Mouse (Mus musculus) T-helper 1 cell (primary cell): ENCODE measurements around the gene Wnt7b.

Experiments used
- in situ Hi-C: fragments of 300-600 bp; cut with MboI, MseI; formaldehyde crosslinking; loops from one replicate; pipeline ENCODE4 v1.15.1; 2025; ENCODE audit warnings: high pct_unique_total_duplicates

Gene Wnt7b

GRCm38 (mm10) chr15:85523173-85523991 is 58.9 kb downstream of the Wnt7b start:
- in situ Hi-C loops, result no loop called here

GRCm38 (mm10) chr15:85519438-85519837 is 62.8 kb downstream of the Wnt7b start:
- in situ Hi-C loops, result no loop called here

- in situ Hi-C loops, result no loop called here
Observed at GRCm38 (mm10) chr15:85507370-85508014, 74.8 kb downstream of the Wnt7b start.

DNA sequence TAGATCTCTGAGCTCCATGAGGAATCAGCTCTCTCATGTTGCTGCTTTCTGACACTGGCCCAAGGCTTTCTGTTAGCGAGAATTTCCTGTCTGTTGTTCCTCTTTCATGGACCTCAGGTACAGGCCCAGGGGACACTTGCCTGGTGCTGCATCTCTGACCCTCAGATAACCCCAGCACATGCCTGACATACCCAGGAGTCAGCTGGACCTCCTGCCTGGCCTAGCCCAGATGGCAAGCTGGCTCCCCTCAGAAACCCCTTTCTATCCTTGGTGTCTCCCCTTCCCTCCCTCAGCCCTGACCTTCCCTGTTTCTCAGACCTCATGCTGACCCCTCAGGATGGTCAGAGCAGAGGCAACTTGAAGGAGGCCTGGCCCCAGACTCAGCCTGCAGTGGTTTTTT is 75.6 kb downstream of the Wnt7b start:
- in situ Hi-C loops, result no loop called here

DNA sequence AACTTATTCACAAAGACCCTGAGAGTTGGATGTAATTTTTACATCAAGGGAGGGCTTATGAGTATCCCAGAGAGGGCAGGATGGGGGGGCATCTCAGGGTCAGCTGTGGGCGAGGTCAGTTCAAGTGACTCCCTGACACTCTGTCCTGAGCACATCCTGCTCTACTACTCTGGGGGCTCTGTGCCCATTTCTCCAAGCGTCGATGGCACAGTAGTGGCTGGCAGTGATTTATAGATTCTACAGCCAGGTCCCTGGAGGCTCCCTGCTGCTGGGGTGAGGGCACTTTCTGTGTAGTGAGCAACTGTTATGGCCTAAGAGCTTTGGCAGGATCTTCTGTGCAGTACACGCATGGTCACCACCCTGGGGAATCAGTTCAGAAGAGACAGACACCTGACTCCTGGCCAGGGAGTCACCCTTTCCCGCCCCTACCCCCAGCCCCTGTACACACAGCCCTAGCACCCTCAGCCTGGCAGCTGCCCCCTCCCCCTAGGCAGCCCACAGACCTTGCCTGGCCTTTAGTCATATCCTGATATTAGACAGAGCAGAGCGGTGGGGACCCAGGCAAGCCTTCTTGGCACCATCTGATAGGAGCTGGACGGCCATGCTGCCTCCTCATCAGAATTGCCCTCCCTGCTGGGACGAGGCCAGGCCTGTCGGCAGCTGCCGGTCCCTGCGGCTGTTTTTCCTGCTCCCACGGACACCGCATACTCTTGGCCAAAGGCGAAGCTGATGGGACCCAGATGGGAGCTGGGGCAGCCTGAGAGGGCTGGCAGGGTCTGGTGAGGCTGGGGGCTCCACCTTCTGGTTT is 77.0 kb downstream of the Wnt7b start:
- in situ Hi-C loops, result no loop called here

DNA sequence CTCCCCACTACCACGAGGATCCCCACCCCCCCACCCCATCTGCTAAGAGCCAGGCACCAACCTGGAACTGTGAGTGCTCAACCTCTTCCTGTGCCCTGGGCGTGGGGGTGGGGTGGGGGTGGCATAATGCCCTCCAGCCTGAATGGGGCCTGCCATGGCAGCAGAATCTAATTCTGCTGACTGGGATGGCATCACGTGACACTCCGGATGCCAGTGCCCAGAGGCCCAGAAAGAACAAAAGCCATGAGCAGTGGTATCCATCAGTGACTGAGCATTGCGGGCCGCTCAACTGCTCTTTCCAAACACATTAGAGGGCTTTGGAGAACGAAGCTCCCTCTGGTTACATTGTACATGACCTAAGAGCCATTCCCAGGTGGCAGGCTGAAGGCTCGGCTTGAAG is 79.1 kb downstream of the Wnt7b start, which contains the start of gene 7530416G11Rik:
Gene 7530416G11Rik, minus strand, starts transcription at position 101 of the 400 bp plus-strand sequence.
- in situ Hi-C loops, result no loop called here

DNA sequence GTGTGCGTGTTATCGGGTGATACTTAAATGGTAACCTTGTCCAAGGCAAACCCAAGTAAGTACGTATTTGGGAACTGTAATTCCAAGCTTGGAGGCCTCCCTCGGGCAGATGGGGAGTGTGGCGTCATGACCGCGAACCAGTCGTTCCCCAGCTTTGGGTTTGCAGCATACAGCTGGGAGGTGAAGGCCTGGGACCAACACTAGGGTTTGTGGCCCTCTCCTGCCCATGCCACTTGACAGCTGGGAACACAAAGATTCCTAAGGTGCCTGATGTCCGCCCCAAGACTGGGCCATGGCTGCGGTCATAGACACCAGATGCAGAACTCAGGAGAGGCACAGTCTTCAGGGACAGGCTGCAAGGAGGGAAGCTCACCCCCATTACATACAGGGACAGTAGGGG is 82.0 kb downstream of the Wnt7b start:
- in situ Hi-C loops, result no loop called here

DNA sequence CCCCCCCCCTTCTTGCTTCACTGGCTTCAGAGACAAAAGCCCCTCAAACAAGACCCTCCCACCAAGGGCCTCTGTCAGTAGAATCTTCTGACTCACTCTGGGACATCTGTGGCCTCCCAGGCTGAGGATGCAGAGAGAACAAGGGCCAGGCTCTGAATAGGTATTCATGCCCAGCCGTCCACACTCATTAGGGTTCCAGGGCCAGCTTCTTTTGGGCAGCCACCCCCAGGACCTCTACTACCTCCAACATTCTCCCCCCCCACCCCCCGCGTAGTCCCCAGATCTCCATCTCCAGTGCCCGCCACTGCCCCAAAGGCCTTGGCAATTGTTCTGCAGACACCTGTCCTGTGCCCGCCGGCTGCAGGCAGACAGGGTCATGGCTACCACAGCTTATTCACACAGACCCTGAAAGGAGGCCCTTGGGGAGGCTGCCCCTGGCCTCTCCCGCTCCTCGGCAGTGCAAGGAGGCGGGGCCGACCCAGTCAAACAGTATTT is 84.2 kb downstream of the Wnt7b start:
- in situ Hi-C loops, result no loop called here

DNA sequence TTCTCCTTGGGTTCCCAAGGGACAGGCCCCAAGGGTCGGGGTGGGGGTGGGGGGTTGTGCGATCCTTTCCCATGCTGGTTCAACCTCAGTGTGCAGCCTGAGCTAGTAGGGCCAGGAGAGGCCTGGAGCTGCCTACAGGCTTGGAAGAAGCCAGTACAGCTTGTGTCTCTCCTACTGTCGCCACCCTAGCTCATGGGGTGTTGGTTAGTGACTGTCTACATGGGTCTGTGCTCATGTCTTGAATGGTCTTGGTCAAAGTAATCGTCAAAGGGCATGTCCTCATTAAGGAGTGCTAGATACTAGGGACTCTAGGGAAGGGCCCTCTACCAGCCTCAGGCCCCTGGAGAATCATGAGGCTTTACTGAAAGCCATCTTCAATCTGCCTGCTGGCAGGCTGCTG is 84.7 kb downstream of the Wnt7b start:
- in situ Hi-C loops, result no loop called here

DNA sequence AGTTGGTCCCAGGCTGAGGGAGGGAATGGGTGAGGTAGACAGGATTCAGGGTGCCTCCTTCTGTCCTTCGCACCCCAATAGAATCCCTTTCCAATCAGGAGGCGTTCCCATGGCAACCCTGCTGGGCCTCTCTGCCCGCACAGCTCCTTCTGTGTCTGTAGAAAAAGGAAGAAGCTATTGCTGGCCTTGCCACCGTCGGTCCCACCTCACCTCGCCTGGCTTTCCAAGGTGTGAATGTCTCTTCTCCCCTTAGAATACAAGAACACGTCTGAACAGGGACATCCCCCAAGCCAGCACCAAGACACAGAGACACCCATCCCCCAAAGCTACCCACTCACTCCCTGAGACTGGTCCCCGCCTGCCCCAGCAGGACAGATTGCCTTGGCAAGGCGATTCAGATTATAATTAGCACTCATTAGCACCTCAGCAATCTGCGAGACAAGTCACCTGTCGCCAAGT is 88.1 kb downstream of the Wnt7b start:
- in situ Hi-C loops, result no loop called here

- in situ Hi-C loops, result no loop called here
Observed at GRCm38 (mm10) chr15:85489751-85490150, 92.5 kb downstream of the Wnt7b start.

- in situ Hi-C loops, result no loop called here
Observed at GRCm38 (mm10) chr15:85488900-85489299, 93.4 kb downstream of the Wnt7b start.
